Mouse (Mus musculus): ENCODE measurements around the gene Rtl8c.
"Not testable (repeated sequence)": the region's sequence is repeated elsewhere in the genome, so short reads cannot be mapped to it uniquely, and the experiment has no call there.

DNA sequence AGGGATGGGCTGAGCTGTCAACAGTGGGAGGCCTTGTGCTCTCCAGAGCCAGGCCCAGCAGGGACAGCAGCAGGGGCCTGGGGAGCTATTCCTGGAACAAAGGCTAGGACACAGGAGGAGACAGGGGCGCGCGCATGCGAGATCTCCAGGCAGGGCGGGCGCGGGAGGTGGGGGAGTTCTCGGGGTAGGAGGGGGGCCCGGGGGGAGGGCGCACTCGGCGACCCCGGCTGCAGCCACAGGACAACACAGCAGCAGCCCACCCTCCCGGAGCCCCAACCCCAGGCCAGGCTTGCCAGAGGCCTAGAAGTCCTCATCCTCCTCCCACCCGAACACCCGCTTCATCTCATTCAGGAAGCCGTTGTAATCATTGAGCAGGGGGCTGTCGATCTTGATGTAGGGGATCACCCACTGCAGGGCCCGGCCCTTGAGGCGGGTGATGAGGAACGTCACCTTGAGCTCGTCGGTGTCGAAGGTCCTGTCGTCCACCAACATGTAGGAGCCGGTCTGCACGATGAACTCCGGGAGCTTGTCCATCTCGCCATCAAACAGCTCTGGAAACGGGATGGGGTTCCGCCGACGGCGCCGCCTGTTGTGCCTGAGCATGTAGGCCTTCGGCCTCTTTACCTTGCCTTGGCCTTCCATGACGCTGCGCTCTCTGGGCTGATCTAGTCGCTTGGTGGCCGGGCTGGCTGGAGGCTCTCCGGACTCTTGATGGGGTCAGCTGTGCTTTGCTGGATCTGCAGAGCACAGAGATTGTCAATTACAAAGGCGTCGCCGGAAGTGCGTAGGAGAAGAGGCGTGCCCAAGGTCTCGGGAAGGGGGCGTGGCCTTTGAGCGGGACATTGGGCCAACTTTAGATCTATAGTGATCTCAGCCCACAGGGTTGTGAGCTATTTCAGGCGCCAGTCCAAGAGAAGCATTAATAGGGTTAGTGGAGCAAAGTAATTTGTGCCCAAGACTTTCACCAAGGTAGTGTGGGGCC is 35.4 kb downstream of the Rtl8c start, which contains the start of gene Rtl8a:
- TF ChIP-seq GATA1 (IDR thresholded peaks at IDR 0.05; ENCODE audit: borderline replicate concordance, low read length); FLI1 (IDR thresholded peaks at IDR 0.05; ENCODE audit: low read length): not testable (repeated sequence)
